Mouse (Mus musculus) kidney, adult 2 months (tissue): ENCODE measurements at regions not wholly inside any gene's neighbourhood (a gene's known extent, or its start where the extent isn't known, plus 50 kb on each side); places are given as distances from the start of the nearest gene placed in this dataset.
A peak's percentile ranks its signal among the peaks of the same experiment; 100 is the strongest.

Experiments
- DNase-seq: peaks from one replicate; pipeline ENCODE4 v3.0.0; 2021
- H3K27ac ChIP-seq: fragments of 200-500 bp; 2 replicates; pipeline ENCODE4 v1.5.1; 2012; ENCODE audit warnings: low read depth, low read length, control low read depth, inconsistent platforms; ENCODE audit not compliant: insufficient read depth
- H3K27me3 ChIP-seq: fragments of 200-500 bp; replicated peaks from 2 replicates; pipeline ENCODE4 v1.6.1; 2012; ENCODE audit warnings: mild to moderate bottlenecking, moderate library complexity, low read length, inconsistent platforms; ENCODE audit not compliant: control insufficient read depth, insufficient read depth
- H3K36me3 ChIP-seq: fragments of 200-500 bp; 2 replicates; pipeline ENCODE4 v1.6.1; 2012; ENCODE audit warnings: mild to moderate bottlenecking, moderate library complexity, low read length, inconsistent platforms; ENCODE audit not compliant: control insufficient read depth, insufficient read depth
- H3K4me1 ChIP-seq: fragments of 200-500 bp; 2 replicates; pipeline ENCODE4 v1.6.1; 2011; ENCODE audit warnings: low read length; ENCODE audit not compliant: control insufficient read depth, insufficient read depth
- H3K4me3 ChIP-seq: fragments of 200-500 bp; 2 replicates; pipeline ENCODE4 v1.5.1; 2011; ENCODE audit warnings: mild to moderate bottlenecking, low read depth, low read length, control low read depth; ENCODE audit not compliant: insufficient read depth
- CTCF ChIP-seq: fragments of 200-500 bp; conservative IDR thresholded peaks from 2 replicates; pipeline ENCODE4 v1.5.1; 2011; ENCODE audit warnings: low read depth, mild to moderate bottlenecking, control low read depth, low read length, moderate library complexity, mixed read lengths; ENCODE audit not compliant: insufficient read depth, insufficient read length
- POLR2A ChIP-seq: fragments of 200-500 bp; IDR thresholded peaks from one replicate; pipeline ENCODE4 v1.6.1; 2011; ENCODE audit warnings: low read depth, low read length, control low read depth
- WGBS: fragments of 180-500 bp; shearing (Covaris S2); methylation state at CpG from one replicate; pipeline ENCODE4 v1.1.7; 2018; 5-methylcytosine and 5-hydroxymethylcytosine counted together

DNA sequence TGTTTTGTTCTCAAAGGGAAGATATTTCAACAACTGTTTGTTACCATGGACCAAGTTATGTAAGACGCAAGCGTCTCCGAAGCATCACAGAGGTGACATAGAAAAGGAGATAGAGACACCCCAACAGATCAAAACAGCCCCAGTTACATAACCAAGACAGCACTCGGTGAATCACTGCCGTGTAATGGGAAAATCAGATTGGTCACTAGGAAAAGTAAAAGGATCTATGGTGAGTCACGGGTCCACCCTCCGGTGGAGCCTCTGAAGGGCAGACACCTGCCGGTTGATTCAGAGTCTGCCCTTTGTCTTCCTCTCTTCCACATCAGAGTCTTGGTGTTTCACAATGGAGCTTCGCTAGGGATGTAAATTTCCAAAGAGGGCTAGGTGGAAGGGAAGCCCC lies 62.9 kb upstream of the Odc1 start:
- 99% methylated on average over 9 of the region's 9 CpGs for WGBS
- H3K27ac ChIP-seq: no peak overlapping the region

DNA sequence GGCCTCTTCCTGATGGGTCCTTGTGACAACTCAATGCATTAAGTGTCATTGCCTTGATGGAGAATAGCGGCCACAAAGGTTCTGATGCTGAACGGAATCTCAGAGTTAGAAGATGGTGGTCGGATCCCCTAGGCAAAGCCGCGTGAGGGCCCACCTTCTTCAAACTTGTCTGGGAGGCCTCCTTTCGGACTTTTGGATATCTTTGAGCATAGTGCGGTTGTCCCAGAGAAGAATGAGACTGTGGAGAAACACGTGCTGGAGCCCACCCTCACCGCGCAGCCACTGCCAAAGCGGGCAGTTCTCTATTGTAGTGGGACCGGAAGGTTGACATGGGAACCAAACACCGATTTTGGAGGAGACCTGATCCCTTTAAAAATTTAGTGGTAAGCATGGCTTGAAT lies 62.4 kb upstream of the Odc1 start:
- DNase-seq: no peak
- H3K4me3 ChIP-seq: no peak overlapping the region
- TF ChIP-seq CTCF: no peak
- no peak for TF ChIP-seq POLR2A
- H3K4me1 ChIP-seq: no peaks in the 10 kb centered on the region
- no peaks in the 10 kb centered on the region for H3K36me3 ChIP-seq
- 96% methylated on average over 13 of the region's 13 CpGs for WGBS
- H3K27me3 ChIP-seq: no peaks in the 10 kb centered on the region
- no peak overlapping the region for H3K27ac ChIP-seq

More for the DNA sequence above, 62.9 kb upstream of the Odc1 start:
- H3K36me3 ChIP-seq: no peaks in the 10 kb centered on the region
- no peak overlapping the region for H3K4me3 ChIP-seq
- no peaks in the 10 kb centered on the region for H3K4me1 ChIP-seq
- TF ChIP-seq POLR2A: no peak
- no peak for TF ChIP-seq CTCF
- no peak for DNase-seq
- no peaks in the 10 kb centered on the region for H3K27me3 ChIP-seq

DNA sequence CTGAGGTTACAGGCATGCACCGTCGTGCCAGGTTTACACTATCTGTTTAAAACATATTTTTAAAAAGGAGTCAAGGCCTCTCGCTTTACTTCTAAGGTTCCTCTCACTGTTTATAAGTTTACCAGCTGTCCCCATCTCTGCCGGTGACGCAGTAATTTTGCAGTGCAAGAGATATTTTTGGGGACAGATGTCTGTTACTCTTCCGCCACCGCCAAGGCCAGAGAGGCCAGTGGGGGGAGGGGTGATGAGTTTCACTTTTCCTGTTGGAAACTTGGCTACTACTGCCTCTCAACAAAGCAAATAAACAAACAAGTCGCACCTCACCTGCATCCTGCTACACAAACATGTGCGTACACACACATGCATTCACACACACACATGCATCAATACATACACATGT lies 60.1 kb upstream of the Odc1 start:
- WGBS: 55% methylated on average over 9 of the region's 9 CpGs
- TF ChIP-seq POLR2A (no peak), CTCF (no peak)
- DNase-seq: peak; percentile 80
- no peaks in the 10 kb centered on the region for H3K36me3 ChIP-seq
- no peak overlapping the region for H3K27ac ChIP-seq
- no peaks in the 10 kb centered on the region for H3K4me1 ChIP-seq
- no peaks in the 10 kb centered on the region for H3K27me3 ChIP-seq
- no peak overlapping the region for H3K4me3 ChIP-seq

DNA sequence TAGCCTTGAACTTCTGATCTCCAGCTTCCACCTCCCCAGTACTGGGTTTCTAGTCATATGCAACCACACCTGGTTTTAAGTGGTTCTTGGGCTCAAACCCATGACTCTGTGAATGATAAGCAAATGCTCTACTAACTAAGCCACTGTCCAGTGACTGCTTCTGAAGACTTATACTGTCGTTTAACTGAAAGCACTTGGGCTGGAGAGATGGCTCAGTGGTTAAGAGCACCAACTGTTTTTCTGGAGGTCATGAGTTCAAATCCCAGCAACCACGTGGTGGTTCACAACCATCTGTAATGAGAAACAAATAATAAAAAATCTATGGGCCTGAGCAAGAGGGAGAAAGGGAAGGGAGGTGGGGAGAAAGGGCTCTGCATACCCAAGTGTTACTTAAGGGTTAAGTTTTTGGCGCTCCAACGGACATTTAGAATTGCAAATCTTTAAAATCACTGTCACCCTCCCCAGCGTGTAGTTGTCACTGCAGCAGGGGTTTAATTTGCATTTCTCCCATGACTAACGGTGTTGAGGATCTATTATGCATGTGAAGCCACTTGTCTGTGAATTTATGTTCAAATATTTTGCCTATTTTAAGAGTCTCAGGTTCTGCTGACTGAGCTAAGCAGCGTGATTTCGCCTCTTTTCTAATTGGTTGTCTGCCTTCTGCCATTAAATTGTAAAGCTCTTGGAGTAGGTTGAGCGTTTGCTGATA lies 58.4 kb upstream of the Odc1 start:
- no peak for DNase-seq
- H3K4me3 ChIP-seq: no peak overlapping the region
- TF ChIP-seq POLR2A (no peak), CTCF (no peak)
- no peak overlapping the region for H3K27ac ChIP-seq
- no peaks in the 10 kb centered on the region for H3K27me3 ChIP-seq
- H3K4me1 ChIP-seq: 0 out of 2 replicates have a peak, but pooled peaks cover 3% of the 10 kb centered on the region
- H3K36me3 ChIP-seq: no peaks in the 10 kb centered on the region
- 66% methylated on average over 9 of the region's 9 CpGs for WGBS

DNA sequence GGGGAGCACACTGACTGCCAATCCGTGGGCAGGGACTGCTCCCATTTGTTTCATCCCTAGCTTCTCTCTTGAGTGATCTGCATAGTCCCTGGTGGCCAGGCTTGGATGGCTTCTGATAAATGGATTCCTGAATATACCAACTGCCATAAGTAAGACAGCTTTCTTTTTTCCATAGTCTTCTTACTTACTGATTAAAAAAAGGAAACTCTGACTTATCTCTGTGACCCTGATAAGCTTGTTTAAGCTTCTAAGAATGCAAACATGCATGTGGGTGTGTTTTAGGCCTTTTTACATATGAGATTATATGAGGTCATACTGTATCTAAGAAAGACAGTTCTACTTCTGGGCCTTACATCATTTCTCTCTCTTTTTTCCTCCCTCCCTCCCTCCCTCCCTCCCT lies 57.3 kb upstream of the Odc1 start:
- H3K36me3 ChIP-seq: no peaks in the 10 kb centered on the region
- WGBS: 57% methylated on average over 1 of the region's 1 CpGs
- H3K4me3 ChIP-seq: no peak overlapping the region
- 0 out of 2 replicates have a peak, but pooled peaks cover 3% of the 10 kb centered on the region for H3K4me1 ChIP-seq
- no peak for DNase-seq
- TF ChIP-seq POLR2A (no peak), CTCF (no peak)
- H3K27me3 ChIP-seq: no peaks in the 10 kb centered on the region
- H3K27ac ChIP-seq: no peak overlapping the region

DNA sequence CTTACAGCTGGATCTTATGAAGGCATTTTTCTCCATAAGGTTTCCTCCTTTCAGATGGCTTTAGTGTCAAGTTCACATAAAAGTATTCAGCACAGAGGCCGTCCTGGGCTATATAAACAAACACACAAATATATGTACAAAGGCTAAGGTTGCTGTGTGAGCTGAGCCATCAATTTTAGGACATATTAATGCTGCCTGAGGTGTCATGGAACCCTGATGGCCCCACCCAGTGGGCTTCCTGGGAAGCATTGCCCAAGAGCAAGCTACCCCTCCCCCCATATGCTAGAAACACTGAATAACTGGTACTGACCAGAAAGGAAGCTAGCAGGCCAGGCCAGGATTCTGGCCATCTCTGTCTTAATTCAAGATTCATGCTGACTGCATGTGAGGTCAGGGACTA lies 56.4 kb upstream of the Odc1 start:
- no peak for TF ChIP-seq CTCF
- no peak for TF ChIP-seq POLR2A
- no peak for DNase-seq

DNA sequence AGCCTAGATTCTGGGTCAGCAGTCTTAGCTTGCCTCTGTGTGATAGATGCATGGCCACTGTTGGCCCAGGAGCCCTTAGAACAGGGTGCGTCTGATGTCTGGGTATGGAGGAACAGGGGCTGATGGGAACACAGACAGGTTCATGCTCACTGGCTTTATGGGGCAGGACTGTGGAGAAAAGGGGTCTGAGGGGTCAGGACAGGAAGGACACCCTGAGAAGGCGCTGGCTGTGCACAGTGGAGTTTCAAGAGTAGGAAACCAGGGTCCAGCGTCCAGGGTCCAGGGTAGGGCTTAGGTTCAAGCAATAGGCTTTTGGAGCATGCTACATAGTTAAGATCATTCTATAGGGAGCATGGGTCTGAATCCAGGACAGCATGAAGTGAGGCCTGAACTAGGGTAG lies 54.6 kb upstream of the Odc1 start:
- 0 out of 2 replicates have a peak, but pooled peaks cover 3% of the 10 kb centered on the region for H3K4me1 ChIP-seq
- H3K27ac ChIP-seq: no peak overlapping the region
- H3K4me3 ChIP-seq: no peak overlapping the region
- 94% methylated on average over 3 of the region's 3 CpGs for WGBS
- DNase-seq: no peak
- no peaks in the 10 kb centered on the region for H3K36me3 ChIP-seq
- no peaks in the 10 kb centered on the region for H3K27me3 ChIP-seq
- TF ChIP-seq POLR2A: no peak
- no peak for TF ChIP-seq CTCF

More for the DNA sequence above, 56.4 kb upstream of the Odc1 start:
- H3K4me3 ChIP-seq: no peak overlapping the region
- H3K27ac ChIP-seq: no peak overlapping the region
- H3K36me3 ChIP-seq: no peaks in the 10 kb centered on the region
- no peaks in the 10 kb centered on the region for H3K27me3 ChIP-seq
- 89% methylated on average over 1 of the region's 1 CpGs for WGBS
- 0 out of 2 replicates have a peak, but pooled peaks cover 3% of the 10 kb centered on the region for H3K4me1 ChIP-seq

DNA sequence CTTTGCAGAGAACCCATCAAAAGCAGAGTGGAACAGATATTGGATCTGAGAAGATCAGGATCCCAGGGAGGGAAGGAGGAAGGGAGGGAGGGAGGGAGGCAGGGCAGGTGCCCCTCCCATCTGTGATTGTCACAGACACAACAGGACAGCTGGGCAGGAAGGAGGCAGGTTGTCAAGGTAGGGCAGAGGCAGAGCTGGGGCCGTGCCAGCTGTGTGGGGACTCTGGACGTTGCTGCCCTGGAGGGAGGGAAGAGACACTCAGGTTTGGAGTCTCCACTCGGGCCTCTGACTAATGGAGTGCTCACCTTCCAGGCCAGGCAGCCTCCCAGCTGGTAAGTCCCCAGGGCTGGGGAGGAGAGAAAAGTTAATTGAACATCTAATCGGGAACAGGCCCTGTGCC lies 52.0 kb upstream of the Odc1 start:
- H3K4me1 ChIP-seq: 0 out of 2 replicates have a peak, but pooled peaks cover 9% of the 10 kb centered on the region
- H3K27ac ChIP-seq: no peak overlapping the region
- DNase-seq: peak; percentile 44
- H3K27me3 ChIP-seq: no peaks in the 10 kb centered on the region
- 36% methylated on average over 4 of the region's 4 CpGs for WGBS
- TF ChIP-seq POLR2A (no peak), CTCF (no peak)
- no peak overlapping the region for H3K4me3 ChIP-seq
- H3K36me3 ChIP-seq: no peaks in the 10 kb centered on the region
